ENCODE assay signal across 14 mouse cellular contexts in the genomic region with DNA sequence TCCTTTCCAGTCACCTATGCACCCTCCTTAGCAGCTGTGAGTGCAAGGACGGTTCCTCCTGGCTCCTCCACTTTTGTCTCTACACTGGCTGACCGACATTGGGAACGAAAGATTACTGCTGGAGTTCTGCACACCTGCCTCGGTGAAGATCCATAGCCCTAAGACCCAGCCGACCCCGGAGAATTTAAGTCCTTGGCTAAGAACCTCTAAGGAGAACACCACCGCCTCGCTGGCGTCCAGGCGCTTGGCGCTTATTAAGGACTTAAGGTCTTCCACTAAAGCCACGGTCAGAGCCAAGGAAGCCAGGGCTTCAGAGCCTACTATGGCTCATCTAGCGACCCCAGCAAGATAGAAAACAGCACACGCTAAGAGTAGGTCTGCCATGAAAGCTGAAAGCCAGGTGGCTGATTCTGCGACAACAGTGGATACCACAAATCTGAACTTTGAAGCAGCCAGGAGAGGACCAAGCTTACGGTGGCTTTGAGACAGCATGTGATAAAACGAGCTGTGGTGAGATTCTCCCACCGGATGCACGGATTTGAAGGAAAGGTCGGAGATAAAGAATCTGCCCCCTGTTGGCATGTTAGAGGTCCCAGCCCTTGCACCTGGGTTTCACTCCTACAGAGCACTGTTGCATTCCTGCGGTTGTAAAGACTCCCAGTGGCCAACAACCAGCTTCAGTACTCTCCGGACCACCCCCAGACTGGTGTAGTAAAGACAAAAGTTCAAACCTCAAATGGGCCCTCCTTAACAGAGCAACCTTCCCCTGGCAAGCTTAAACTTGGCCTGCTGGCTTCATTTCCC. TPM values are rescaled to one million over a fixed set of nuclear protein-coding genes. Genes with fewer than 3 reads are reported as not detected.
DNase-seq lines count a peak whose midpoint lies in the region; ATAC-seq and TF ChIP-seq lines count a peak whose summit lies in the region.
"Had no signal": no experiment of that assay in that cellular context is flagged by ENCODE, and none has a peak within 500 bp of the region (broad histone marks: within the 10 kb centered on the region; RNA-seq: fewer than 3 reads in every experiment).

No protein-coding gene starts in this region.

- peaks cover 11% of the 10 kb centered on the region for H3K36me3 ChIP-seq in forebrain, embryonic 10.5 days (replicated peaks)
- no peaks in the 10 kb centered on the region for H3K36me3 ChIP-seq in forebrain, embryonic 15.5 days
- no peaks in the 10 kb centered on the region for H3K36me3 ChIP-seq in intestine, postnatal 0 days (ENCODE audit: control insufficient read depth, insufficient read depth)
- no peaks in the 10 kb centered on the region for H3K36me3 ChIP-seq in intestine, embryonic 16.5 days (ENCODE audit: control insufficient read depth, insufficient read depth, low read length)
- H3K36me3 ChIP-seq in E14TG2a.4 (ENCODE audit: insufficient read depth, low read length), result no peaks in the 10 kb centered on the region
- H3K36me3 ChIP-seq in embryonic facial prominence, embryonic 14.5 days (ENCODE audit: control insufficient read depth, insufficient read depth, low read length), result no peaks in the 10 kb centered on the region
- H3K36me3 ChIP-seq in kidney, adult 2 months (ENCODE audit: control insufficient read depth, insufficient read depth, low read length), result no peaks in the 10 kb centered on the region
- H3K36me3 ChIP-seq: liver, embryonic 15.5 days had no signal

- peaks cover 90% of the 10 kb centered on the region for H3K27me3 ChIP-seq in forebrain, embryonic 10.5 days (ENCODE audit: poor library complexity, severe bottlenecking)
- H3K27me3 ChIP-seq in forebrain, embryonic 15.5 days, result peaks cover 63% of the 10 kb centered on the region
- H3K27me3 ChIP-seq in intestine, postnatal 0 days (replicated peaks; ENCODE audit: control insufficient read depth, insufficient read depth, low read length), result peaks cover 89% of the 10 kb centered on the region
- peaks cover 74% of the 10 kb centered on the region for H3K27me3 ChIP-seq in intestine, embryonic 16.5 days (replicated peaks; ENCODE audit: control insufficient read depth, insufficient read depth, low read length)
- H3K27me3 ChIP-seq in E14TG2a.4 (ENCODE audit: insufficient read depth, low read length), result peaks cover 97% of the 10 kb centered on the region
- peaks cover 73% of the 10 kb centered on the region for H3K27me3 ChIP-seq in embryonic facial prominence, embryonic 14.5 days (replicated peaks; ENCODE audit: control insufficient read depth, insufficient read depth, low read length)
- peaks cover 5% of the 10 kb centered on the region for H3K27me3 ChIP-seq in kidney, adult 2 months (replicated peaks; ENCODE audit: control insufficient read depth, insufficient read depth, low read length)

- H3K27ac ChIP-seq in forebrain, embryonic 10.5 days, result peak overlapping the region; percentile 89
- no peak overlapping the region for H3K27ac ChIP-seq in forebrain, embryonic 15.5 days (replicated peaks)
- no peak overlapping the region for H3K27ac ChIP-seq in intestine, postnatal 0 days (ENCODE audit: low read depth, low read length)
- no peak overlapping the region for H3K27ac ChIP-seq in intestine, embryonic 16.5 days (ENCODE audit: low read length)
- H3K27ac ChIP-seq in embryonic facial prominence, embryonic 14.5 days (replicated peaks; ENCODE audit: low read depth, low read length), result no peak overlapping the region
- no peak overlapping the region for H3K27ac ChIP-seq in kidney, adult 2 months (ENCODE audit: insufficient read depth, low read depth, low read length)
- H3K27ac ChIP-seq: liver, embryonic 15.5 days had no signal

- no peak overlapping the region for H3K4me2 ChIP-seq in forebrain, embryonic 15.5 days (replicated peaks)
- H3K4me2 ChIP-seq in intestine, postnatal 0 days (replicated peaks; ENCODE audit: low read depth), result no peak overlapping the region
- no peak overlapping the region for H3K4me2 ChIP-seq in intestine, embryonic 16.5 days (ENCODE audit: low read depth, low read length)
- peak overlapping the region; percentile 65 for H3K4me2 ChIP-seq in embryonic facial prominence, embryonic 14.5 days (ENCODE audit: low read depth, low read length)
- H3K4me2 ChIP-seq: liver, embryonic 15.5 days had no signal

- no peak for ATAC-seq in forebrain, embryonic 15.5 days (replicated peaks)
- ATAC-seq in intestine, postnatal 0 days, result no peak
- no peak for ATAC-seq in intestine, embryonic 16.5 days
- no peak for ATAC-seq in embryonic facial prominence, embryonic 14.5 days (ENCODE audit: low read depth)
- ATAC-seq: inflammation-experienced regulatory T-cells, adult 6 months had no signal

- H3K9me3 ChIP-seq in forebrain, embryonic 10.5 days, result no peaks in the 10 kb centered on the region
- H3K9me3 ChIP-seq in forebrain, embryonic 15.5 days, result no peaks in the 10 kb centered on the region
- no peaks in the 10 kb centered on the region for H3K9me3 ChIP-seq in intestine, postnatal 0 days (ENCODE audit: control insufficient read depth)
- no peaks in the 10 kb centered on the region for H3K9me3 ChIP-seq in intestine, embryonic 16.5 days (ENCODE audit: control insufficient read depth, low read length)
- H3K9me3 ChIP-seq in E14TG2a.4 (ENCODE audit: low read length), result no peaks in the 10 kb centered on the region
- H3K9me3 ChIP-seq in embryonic facial prominence, embryonic 14.5 days (ENCODE audit: control insufficient read depth, low read length), result no peaks in the 10 kb centered on the region
- H3K9me3 ChIP-seq: liver, embryonic 15.5 days had no signal

- TF ChIP-seq POLR2A in kidney, adult 2 months (IDR thresholded peaks at IDR 0.05; ENCODE audit: low read depth, low read length), result no peak

- TF ChIP-seq CTCF in intestine, postnatal 0 days (IDR thresholded peaks at IDR 0.05; ENCODE audit: low read depth), result 0 out of 2 replicates have a peak, but pooled peaks have one; percentile 2
- 0 out of 2 replicates have a peak, but pooled peaks have one; percentile 4 for TF ChIP-seq CTCF in E14TG2a.4 (conservative IDR thresholded peaks at IDR 0.05; ENCODE audit: low read length)
- no peak for TF ChIP-seq CTCF in kidney, adult 2 months (conservative IDR thresholded peaks at IDR 0.05; ENCODE audit: insufficient read depth, insufficient read length, low read depth, low read length)

- H3K4me3 ChIP-seq in forebrain, embryonic 10.5 days, result peak overlapping the region; percentile 61
- H3K4me3 ChIP-seq in forebrain, embryonic 15.5 days, result no peak overlapping the region
- no peak overlapping the region for H3K4me3 ChIP-seq in intestine, postnatal 0 days (ENCODE audit: low read depth, low read length)
- no peak overlapping the region for H3K4me3 ChIP-seq in intestine, embryonic 16.5 days (ENCODE audit: low read length)
- H3K4me3 ChIP-seq in E14TG2a.4 (replicated peaks; ENCODE audit: low read length), result no peak overlapping the region
- peak overlapping the region; percentile 52 for H3K4me3 ChIP-seq in embryonic facial prominence, embryonic 14.5 days (ENCODE audit: low read depth, low read length)
- no peak overlapping the region for H3K4me3 ChIP-seq in kidney, adult 2 months (ENCODE audit: insufficient read depth, low read depth, low read length)
- H3K4me3 ChIP-seq: liver, embryonic 15.5 days had no signal

- H3K4me1 ChIP-seq in forebrain, embryonic 10.5 days, result peaks cover 63% of the 10 kb centered on the region
- peaks cover 23% of the 10 kb centered on the region for H3K4me1 ChIP-seq in forebrain, embryonic 15.5 days
- H3K4me1 ChIP-seq in intestine, postnatal 0 days (replicated peaks; ENCODE audit: control insufficient read depth, insufficient read depth, low read length), result no peaks in the 10 kb centered on the region; the same call in 1 of the 2 replicates
- peaks cover 12% of the 10 kb centered on the region for H3K4me1 ChIP-seq in intestine, embryonic 16.5 days (ENCODE audit: control insufficient read depth, insufficient read depth, low read length)
- peaks cover 30% of the 10 kb centered on the region for H3K4me1 ChIP-seq in E14TG2a.4 (replicated peaks; ENCODE audit: low read depth, low read length)
- H3K4me1 ChIP-seq in embryonic facial prominence, embryonic 14.5 days (ENCODE audit: control insufficient read depth, insufficient read depth, low read length), result peaks cover 12% of the 10 kb centered on the region
- no peaks in the 10 kb centered on the region for H3K4me1 ChIP-seq in kidney, adult 2 months (ENCODE audit: control insufficient read depth, insufficient read depth, low read length)

- DNase-seq in forebrain, embryonic 10.5 days (ENCODE audit: extremely low spot score, low spot score), result no peak
- no peak for DNase-seq in embryonic facial prominence, embryonic 14.5 days (ENCODE audit: low spot score)
- DNase-seq in yolk sac, embryonic 10.5 days (ENCODE audit: low spot score), result no peak
- no peak for DNase-seq in kidney, adult 2 months
- DNase-seq: adrenal gland, postnatal 25 days; cerebellum, postnatal 36 days; gastrocnemius, postnatal 14 days had no signal

- no peak overlapping the region for H3K9ac ChIP-seq in forebrain, embryonic 15.5 days (replicated peaks)
- H3K9ac ChIP-seq in intestine, postnatal 0 days (ENCODE audit: low read depth, low read length), result no peak overlapping the region
- H3K9ac ChIP-seq in intestine, embryonic 16.5 days (ENCODE audit: low read depth, low read length), result no peak overlapping the region
- peak overlapping the region; percentile 68 for H3K9ac ChIP-seq in embryonic facial prominence, embryonic 14.5 days (ENCODE audit: low read depth, low read length)
- H3K9ac ChIP-seq: liver, embryonic 15.5 days had no signal

- WGBS in forebrain, embryonic 10.5 days, result 2% methylated on average over 22 of the region's 22 CpGs
- WGBS in forebrain, embryonic 15.5 days, result 4% methylated on average over 22 of the region's 22 CpGs
- 12% methylated on average over 22 of the region's 22 CpGs for WGBS in intestine, postnatal 0 days
- 10% methylated on average over 22 of the region's 22 CpGs for WGBS in intestine, embryonic 16.5 days
- WGBS in embryonic facial prominence, embryonic 14.5 days, result 13% methylated on average over 22 of the region's 22 CpGs
- WGBS in kidney, adult 2 months, result 30% methylated on average over 22 of the region's 22 CpGs

RNA-seq across cellular contexts. Expression of a gene that starts 3.0 kb away (rescaled TPM):
- 41.0 and 41.6 TPM in 2 replicates for polyA plus RNA-seq in forebrain, embryonic 10.5 days (2016; fragmentation: Nextera tagmentation; extraction: Ambion mirVana)
- polyA plus RNA-seq in forebrain, embryonic 15.5 days (2015; fragmentation: Nextera tagmentation; extraction: Ambion mirVana), result 2.5 and 3.1 TPM in 2 replicates
- not detected in 2 replicates for polyA plus RNA-seq in intestine, postnatal 0 days (2015; fragmentation: Nextera tagmentation; extraction: Ambion mirVana)
- not detected in 2 replicates for polyA plus RNA-seq in intestine, embryonic 16.5 days (2015; fragmentation: Nextera tagmentation; extraction: Ambion mirVana)
- 9.2 and 13.5 TPM in 2 replicates for polyA plus RNA-seq in embryonic facial prominence, embryonic 14.5 days (2014; fragmentation: Nextera tagmentation; extraction: Ambion mirVana)
- not detected in 2 replicates for polyA plus RNA-seq in kidney, adult 2 months (2012; rRNA removed)
- polyA plus RNA-seq: inflammation-experienced regulatory T-cells, adult 6 months had no signal

RNA-seq across cellular contexts. Expression of a gene that starts 33.3 kb away (rescaled TPM):
- not detected in 2 replicates for polyA plus RNA-seq in forebrain, embryonic 10.5 days (2016; fragmentation: Nextera tagmentation; extraction: Ambion mirVana)
- polyA plus RNA-seq in forebrain, embryonic 15.5 days (2015; fragmentation: Nextera tagmentation; extraction: Ambion mirVana), result not detected in 2 replicates
- polyA plus RNA-seq in intestine, postnatal 0 days (2015; fragmentation: Nextera tagmentation; extraction: Ambion mirVana), result not detected in 2 replicates
- polyA plus RNA-seq in intestine, embryonic 16.5 days (2015; fragmentation: Nextera tagmentation; extraction: Ambion mirVana), result not detected in 2 replicates
- polyA plus RNA-seq in embryonic facial prominence, embryonic 14.5 days (2014; fragmentation: Nextera tagmentation; extraction: Ambion mirVana), result not detected in 2 replicates
- polyA plus RNA-seq in kidney, adult 2 months (2012; rRNA removed), result not detected in 2 replicates
- polyA plus RNA-seq: heart, embryonic 16.5 days; inflammation-experienced regulatory T-cells, adult 6 months; liver, embryonic 15.5 days had no signal

RNA-seq across cellular contexts. Expression of a gene that starts 33.7 kb away (rescaled TPM):
- polyA plus RNA-seq in forebrain, embryonic 10.5 days (2016; fragmentation: Nextera tagmentation; extraction: Ambion mirVana), result 69.0 and 70.5 TPM in 2 replicates
- polyA plus RNA-seq in forebrain, embryonic 15.5 days (2015; fragmentation: Nextera tagmentation; extraction: Ambion mirVana), result 148 and 149 TPM in 2 replicates
- polyA plus RNA-seq in intestine, postnatal 0 days (2015; fragmentation: Nextera tagmentation; extraction: Ambion mirVana), result 17.8 and 18.0 TPM in 2 replicates
- polyA plus RNA-seq in intestine, embryonic 16.5 days (2015; fragmentation: Nextera tagmentation; extraction: Ambion mirVana), result 29.3 and 31.7 TPM in 2 replicates
- 53.7 and 59.7 TPM in 2 replicates for polyA plus RNA-seq in embryonic facial prominence, embryonic 14.5 days (2014; fragmentation: Nextera tagmentation; extraction: Ambion mirVana)
- polyA plus RNA-seq in kidney, adult 2 months (2012; rRNA removed), result 46.0 and 54.1 TPM in 2 replicates

RNA-seq across cellular contexts. Expression of a gene that starts 42.9 kb away (rescaled TPM):
- 0.46 and 0.54 TPM in 2 replicates for polyA plus RNA-seq in forebrain, embryonic 10.5 days (2016; fragmentation: Nextera tagmentation; extraction: Ambion mirVana)
- 0.13 TPM in 1 of 2 replicates, not detected in the other for polyA plus RNA-seq in forebrain, embryonic 15.5 days (2015; fragmentation: Nextera tagmentation; extraction: Ambion mirVana)
- not detected in 2 replicates for polyA plus RNA-seq in intestine, postnatal 0 days (2015; fragmentation: Nextera tagmentation; extraction: Ambion mirVana)
- polyA plus RNA-seq in intestine, embryonic 16.5 days (2015; fragmentation: Nextera tagmentation; extraction: Ambion mirVana), result not detected in 2 replicates
- polyA plus RNA-seq in embryonic facial prominence, embryonic 14.5 days (2014; fragmentation: Nextera tagmentation; extraction: Ambion mirVana), result not detected in 2 replicates
- polyA plus RNA-seq in kidney, adult 2 months (2012; rRNA removed), result 0.06 TPM in 1 of 2 replicates, not detected in the other
- polyA plus RNA-seq: inflammation-experienced regulatory T-cells, adult 6 months; liver, embryonic 15.5 days had no signal

Comparison
In these comparisons a context has a peak if more than half of its experiments do, and no peak if none do; other contexts are left out.
1. H3K4me3 ChIP-seq: peak in forebrain, embryonic 10.5 days (single experiment) and embryonic facial prominence, embryonic 14.5 days (single experiment); none in forebrain, embryonic 15.5 days (single experiment), intestine, postnatal 0 days (single experiment), intestine, embryonic 16.5 days (single experiment), E14TG2a.4 (single experiment) and kidney, adult 2 months (single experiment).